Mouse (Mus musculus): ENCODE measurements around the gene Hlcs. TPM values are rescaled to one million over a fixed set of nuclear protein-coding genes. Genes with fewer than 3 reads are reported as not detected.

Hlcs gene
- polyA plus RNA-seq, 1 experiment = 6.9 TPM

DNA sequence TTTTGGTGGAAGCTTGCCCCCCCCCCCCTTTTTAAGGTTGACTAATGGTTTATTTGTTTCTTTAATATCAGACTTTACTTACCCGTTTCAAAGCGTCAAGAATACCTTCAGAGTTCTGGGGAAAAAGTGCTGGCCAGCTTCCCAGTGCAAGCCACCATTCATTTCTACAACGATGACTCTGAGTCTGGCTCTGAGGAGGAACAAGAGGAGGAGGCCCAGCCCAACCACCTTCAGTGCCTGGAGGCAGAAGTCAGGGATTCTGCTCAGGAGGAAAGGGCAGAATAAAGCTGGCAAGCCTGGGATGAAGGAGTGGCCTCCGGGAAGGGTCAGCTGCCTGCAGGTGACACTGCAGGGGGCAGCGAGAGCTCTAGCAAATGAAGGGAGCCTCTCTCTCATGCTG, 22.3 kb upstream of the Hlcs start:
- no peak overlapping the region for H3K4me3 ChIP-seq (ENCODE audit: insufficient read depth, low read depth, low read length)
- H3K36me3 ChIP-seq (ENCODE audit: control insufficient read depth, insufficient read depth, low read length) = no peaks in the 10 kb centered on the region
- no peak for DNase-seq
- no peak overlapping the region for H3K27ac ChIP-seq (ENCODE audit: insufficient read depth, low read depth, low read length)
- WGBS = 53% methylated on average over 5 of the region's 5 CpGs
- TF ChIP-seq POLR2A (IDR thresholded peaks at IDR 0.05; ENCODE audit: low read depth, low read length) (no peak), CTCF (conservative IDR thresholded peaks at IDR 0.05; ENCODE audit: insufficient read depth, insufficient read length, low read depth, low read length) (no peak)
- no peaks in the 10 kb centered on the region for H3K27me3 ChIP-seq (replicated peaks; ENCODE audit: control insufficient read depth, insufficient read depth, low read length)
- no peaks in the 10 kb centered on the region for H3K4me1 ChIP-seq (ENCODE audit: control insufficient read depth, insufficient read depth, low read length)

GRCm38 (mm10) chr16:94331886-94332252, 18.5 kb upstream of the Hlcs start:
- 71% methylated on average over 5 of the region's 5 CpGs for WGBS
- Histone ChIP-seq H3K27me3 (replicated peaks; ENCODE audit: control insufficient read depth, insufficient read depth, low read length) (no peaks in the 10 kb centered on the region), H3K27ac (ENCODE audit: insufficient read depth, low read depth, low read length) (no peak overlapping the region)

GRCm38 (mm10) chr16:94331233-94331885, 18.0 kb upstream of the Hlcs start:
- TF ChIP-seq CTCF (conservative IDR thresholded peaks at IDR 0.05; ENCODE audit: insufficient read depth, insufficient read length, low read depth, low read length) (no peak), POLR2A (IDR thresholded peaks at IDR 0.05; ENCODE audit: low read depth, low read length) (no peak)
- no peak for DNase-seq
- Histone ChIP-seq H3K27me3 (replicated peaks; ENCODE audit: control insufficient read depth, insufficient read depth, low read length) (no peaks in the 10 kb centered on the region), H3K4me1 (ENCODE audit: control insufficient read depth, insufficient read depth, low read length) (no peaks in the 10 kb centered on the region), H3K4me3 (ENCODE audit: insufficient read depth, low read depth, low read length) (no peak overlapping the region), H3K27ac (ENCODE audit: insufficient read depth, low read depth, low read length) (no peak overlapping the region), H3K36me3 (ENCODE audit: control insufficient read depth, insufficient read depth, low read length) (no peaks in the 10 kb centered on the region)
- 86% methylated on average over 9 of the region's 9 CpGs for WGBS

More at GRCm38 (mm10) chr16:94331886-94332252, 18.5 kb upstream of the Hlcs start:
- TF ChIP-seq CTCF (conservative IDR thresholded peaks at IDR 0.05; ENCODE audit: insufficient read depth, insufficient read length, low read depth, low read length) (peak; percentile 94), POLR2A (IDR thresholded peaks at IDR 0.05; ENCODE audit: low read depth, low read length) (no peak)
- DNase-seq = peak; percentile 79
- no peaks in the 10 kb centered on the region for H3K4me1 ChIP-seq (ENCODE audit: control insufficient read depth, insufficient read depth, low read length)
- H3K36me3 ChIP-seq (ENCODE audit: control insufficient read depth, insufficient read depth, low read length) = no peaks in the 10 kb centered on the region
- H3K4me3 ChIP-seq (ENCODE audit: insufficient read depth, low read depth, low read length) = no peak overlapping the region

DNA sequence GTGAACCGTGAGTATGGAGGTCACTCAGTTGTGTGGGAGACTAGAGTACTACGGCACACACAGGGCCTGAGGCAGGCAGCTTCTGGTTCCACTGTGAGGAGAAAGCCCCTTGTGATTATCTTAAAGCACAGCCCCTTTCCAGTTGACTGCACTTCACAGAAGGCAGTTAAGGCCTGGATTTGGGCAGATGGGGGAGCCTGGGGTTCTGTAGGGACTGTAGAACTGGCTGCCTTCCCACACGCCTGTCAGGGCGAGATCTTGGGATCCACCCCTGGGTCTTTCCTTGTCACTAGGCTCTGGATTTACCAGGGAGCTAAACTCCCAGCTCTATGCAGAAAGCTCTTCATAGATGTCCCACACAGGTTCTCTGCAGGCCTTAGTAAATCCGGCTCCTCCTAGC, 17.1 kb upstream of the Hlcs start:
- Histone ChIP-seq H3K27ac (ENCODE audit: insufficient read depth, low read depth, low read length) (no peak overlapping the region), H3K4me3 (ENCODE audit: insufficient read depth, low read depth, low read length) (no peak overlapping the region), H3K27me3 (replicated peaks; ENCODE audit: control insufficient read depth, insufficient read depth, low read length) (no peaks in the 10 kb centered on the region), H3K4me1 (ENCODE audit: control insufficient read depth, insufficient read depth, low read length) (no peaks in the 10 kb centered on the region), H3K36me3 (ENCODE audit: control insufficient read depth, insufficient read depth, low read length) (no peaks in the 10 kb centered on the region)
- TF ChIP-seq POLR2A (IDR thresholded peaks at IDR 0.05; ENCODE audit: low read depth, low read length) = no peak
- TF ChIP-seq CTCF (conservative IDR thresholded peaks at IDR 0.05; ENCODE audit: insufficient read depth, insufficient read length, low read depth, low read length) = no peak
- no peak for DNase-seq
- 71% methylated on average over 5 of the region's 5 CpGs for WGBS

DNA sequence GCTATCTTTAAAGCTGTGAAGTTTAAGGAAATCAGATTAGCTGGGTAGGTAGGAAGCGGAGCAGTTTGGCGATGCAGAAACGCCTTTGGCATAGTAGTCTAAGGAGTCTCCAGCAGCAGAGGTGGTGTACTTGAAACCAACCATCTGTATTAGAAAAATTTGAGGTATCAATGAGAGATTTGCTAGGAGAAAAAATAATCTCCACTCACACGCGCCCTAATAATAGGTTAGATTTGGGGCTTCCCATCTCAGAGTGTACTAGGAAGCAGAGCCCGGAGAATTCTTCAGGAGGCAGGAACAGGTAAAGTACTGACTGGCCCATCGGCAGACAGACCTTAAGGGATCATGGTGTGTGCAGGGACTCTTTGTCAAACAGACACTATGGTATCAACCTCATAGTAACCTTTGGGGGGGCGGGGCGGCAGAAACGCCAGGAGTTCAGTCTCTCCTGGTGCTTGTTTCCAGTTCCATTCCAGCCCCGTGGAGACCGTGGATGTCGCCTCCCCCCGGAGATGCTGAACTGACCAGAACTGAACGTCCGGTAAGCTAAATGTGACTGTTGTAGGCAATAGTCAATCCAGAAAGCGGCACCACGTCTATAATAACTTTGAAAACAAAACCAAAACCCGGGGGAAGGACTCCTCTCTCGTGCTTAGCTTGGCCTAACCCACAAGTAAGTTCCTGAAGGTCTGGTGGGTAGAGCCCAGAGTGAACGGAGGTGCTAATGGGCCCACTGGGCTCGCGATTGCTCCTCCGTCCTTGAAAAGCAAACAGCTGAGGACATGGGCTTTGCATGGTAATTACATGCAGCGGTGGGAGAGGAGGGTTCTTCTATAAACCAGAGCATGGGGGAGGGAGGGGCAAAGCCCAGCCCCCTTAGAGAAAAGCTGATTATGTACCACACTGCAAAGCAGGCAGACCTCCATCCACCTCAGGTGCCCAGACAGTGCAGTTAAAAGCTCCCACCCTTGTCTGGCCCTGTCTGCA, 15.8 kb upstream of the Hlcs start:
- no peaks in the 10 kb centered on the region for H3K4me1 ChIP-seq (ENCODE audit: control insufficient read depth, insufficient read depth, low read length)
- WGBS = 34% methylated on average over 25 of the region's 25 CpGs
- no peaks in the 10 kb centered on the region for H3K36me3 ChIP-seq (ENCODE audit: control insufficient read depth, insufficient read depth, low read length)
- H3K27ac ChIP-seq (ENCODE audit: insufficient read depth, low read depth, low read length) = no peak overlapping the region
- TF ChIP-seq CTCF (conservative IDR thresholded peaks at IDR 0.05; ENCODE audit: insufficient read depth, insufficient read length, low read depth, low read length) (no peak), POLR2A (IDR thresholded peaks at IDR 0.05; ENCODE audit: low read depth, low read length) (no peak)
- peak; percentile 32 for DNase-seq
- no peaks in the 10 kb centered on the region for H3K27me3 ChIP-seq (replicated peaks; ENCODE audit: control insufficient read depth, insufficient read depth, low read length)
- peak overlapping the region; percentile 64 for H3K4me3 ChIP-seq (ENCODE audit: insufficient read depth, low read depth, low read length)

DNA sequence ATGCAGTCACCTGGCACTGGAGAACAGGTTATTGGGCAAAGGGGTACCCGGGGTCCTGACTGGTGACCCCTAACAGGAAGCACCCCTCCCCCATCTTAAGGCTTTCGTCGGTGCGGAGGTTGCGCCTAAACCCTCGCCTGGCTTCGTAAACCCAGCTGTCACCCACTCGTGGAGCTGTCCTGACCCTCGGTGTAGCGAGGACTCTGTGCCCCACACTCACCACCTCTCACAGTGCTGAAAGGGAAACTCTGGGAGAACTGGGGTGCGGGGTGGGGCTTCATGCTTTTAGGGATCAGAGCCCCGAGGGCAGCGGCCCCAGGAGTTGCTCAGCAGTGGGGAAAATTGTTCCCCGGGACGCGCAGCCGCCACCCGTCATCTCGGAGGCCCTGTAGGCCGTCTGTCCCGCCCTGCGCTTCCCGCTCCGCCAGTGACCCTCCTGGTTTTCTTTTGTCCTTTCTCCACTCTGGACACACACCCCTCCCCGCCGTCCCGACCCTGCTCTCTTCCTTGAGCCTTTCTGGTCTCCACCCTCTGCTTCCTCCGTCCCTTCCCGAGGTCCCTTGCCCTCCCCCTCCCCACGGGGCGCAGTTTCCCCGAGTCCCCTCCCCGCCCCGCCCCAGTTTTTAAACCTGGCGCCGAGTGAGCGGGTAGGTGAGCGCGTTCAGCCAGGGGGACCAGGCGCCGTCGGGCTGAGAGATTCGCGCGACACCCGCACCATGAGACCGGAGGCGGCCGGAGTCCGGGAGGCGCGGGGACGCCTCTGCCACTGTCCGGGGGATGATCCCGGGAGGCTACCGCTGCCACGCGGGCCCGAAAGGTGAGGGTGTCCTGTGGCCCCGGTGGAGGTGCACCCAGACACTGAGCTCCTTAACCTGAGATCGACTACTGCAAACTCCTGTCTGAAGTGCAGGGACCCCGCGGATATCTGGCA, 14.7 kb upstream of the Hlcs start, which contains the start of gene Ripply3:
TSS of gene Ripply3 (plus strand) at position 640 of the 931 bp plus-strand sequence.
- peak within 1 kb of the TSS; percentile 79 for H3K27ac ChIP-seq (ENCODE audit: insufficient read depth, low read depth, low read length)
- H3K36me3 ChIP-seq (ENCODE audit: control insufficient read depth, insufficient read depth, low read length) = no peaks in the 10 kb centered on the region
- 2% methylated on average over 63 of the region's 63 CpGs for WGBS
- no peaks in the 10 kb centered on the region for H3K4me1 ChIP-seq (ENCODE audit: control insufficient read depth, insufficient read depth, low read length)
- no peak for TF ChIP-seq CTCF (conservative IDR thresholded peaks at IDR 0.05; ENCODE audit: insufficient read depth, insufficient read length, low read depth, low read length)
- TF ChIP-seq POLR2A (IDR thresholded peaks at IDR 0.05; ENCODE audit: low read depth, low read length) = peak; percentile 74
- DNase-seq = peak; percentile 89
- H3K4me3 ChIP-seq (ENCODE audit: insufficient read depth, low read depth, low read length) = peak within 1 kb of the TSS; percentile 64
- H3K27me3 ChIP-seq (replicated peaks; ENCODE audit: control insufficient read depth, insufficient read depth, low read length) = no peaks in the 10 kb centered on the region

Data from kidney, adult 2 months (tissue).